Mouse (Mus musculus): ENCODE data around the gene Ttc28. TPM values are rescaled to one million over a fixed set of nuclear protein-coding genes. Genes with fewer than 3 reads are reported as not detected.

The Ttc28 gene
- polyA plus RNA-seq, 1 experiment = 16.3 TPM

GRCm38 (mm10) chr5:111025476-111025875 is 145.9 kb downstream of the Ttc28 start:
- Histone ChIP-seq H3K4me1 (ENCODE audit: control insufficient read depth, insufficient read depth, insufficient read length, low read length) (peaks cover 25% of the 10 kb centered on the region), H3K4me3 (ENCODE audit: insufficient read depth, low read depth, low read length) (no peak overlapping the region), H3K27ac (replicated peaks; ENCODE audit: low read depth, low read length) (no peak overlapping the region)

GRCm38 (mm10) chr5:111026209-111026608 is 146.6 kb downstream of the Ttc28 start:
- no peak overlapping the region for H3K27ac ChIP-seq (replicated peaks; ENCODE audit: low read depth, low read length)

DNA sequence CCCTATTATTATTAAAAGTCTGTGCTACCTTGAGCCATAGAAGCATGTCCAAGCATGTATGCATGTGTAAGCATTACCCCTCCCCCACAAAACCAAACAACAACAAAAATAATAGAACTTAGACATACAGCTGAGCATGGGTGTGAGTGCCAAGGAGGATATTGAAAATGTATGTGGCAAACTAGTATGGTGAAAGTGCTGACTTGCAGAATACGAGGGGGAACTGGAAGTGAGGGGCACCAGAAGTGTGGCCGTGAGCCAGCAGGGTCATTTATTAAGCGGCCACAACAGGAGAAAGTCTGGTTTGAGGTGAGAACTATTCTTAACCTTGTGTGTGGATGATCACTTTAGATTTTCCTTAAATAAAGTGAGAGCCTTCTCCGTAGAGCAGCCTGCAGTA is 148.7 kb downstream of the Ttc28 start:
- Histone ChIP-seq H3K27ac (replicated peaks; ENCODE audit: low read depth, low read length) (no peak overlapping the region), H3K4me3 (ENCODE audit: insufficient read depth, low read depth, low read length) (no peak overlapping the region), H3K4me1 (ENCODE audit: control insufficient read depth, insufficient read depth, insufficient read length, low read length) (peaks cover 22% of the 10 kb centered on the region)

More at GRCm38 (mm10) chr5:111026209-111026608, 146.6 kb downstream of the Ttc28 start:
- peaks cover 26% of the 10 kb centered on the region for H3K4me1 ChIP-seq (ENCODE audit: control insufficient read depth, insufficient read depth, insufficient read length, low read length)
- no peak overlapping the region for H3K4me3 ChIP-seq (ENCODE audit: insufficient read depth, low read depth, low read length)

- Histone ChIP-seq H3K27ac (replicated peaks; ENCODE audit: low read depth, low read length) (no peak overlapping the region), H3K4me1 (ENCODE audit: control insufficient read depth, insufficient read depth, insufficient read length, low read length) (peaks cover 17% of the 10 kb centered on the region), H3K4me3 (ENCODE audit: insufficient read depth, low read depth, low read length) (no peak overlapping the region)
These were observed 149.3 kb downstream of the Ttc28 start for GRCm38 (mm10) chr5:111028952-111029351.

GRCm38 (mm10) chr5:111032687-111033295 is 153.2 kb downstream of the Ttc28 start:
- Histone ChIP-seq H3K4me3 (ENCODE audit: insufficient read depth, low read depth, low read length) (no peak overlapping the region), H3K4me1 (ENCODE audit: control insufficient read depth, insufficient read depth, insufficient read length, low read length) (peaks cover 19% of the 10 kb centered on the region), H3K27ac (replicated peaks; ENCODE audit: low read depth, low read length) (no peak overlapping the region)

- no peak overlapping the region for H3K27ac ChIP-seq (replicated peaks; ENCODE audit: low read depth, low read length)
- H3K4me3 ChIP-seq (ENCODE audit: insufficient read depth, low read depth, low read length) = no peak overlapping the region
- peaks cover 19% of the 10 kb centered on the region for H3K4me1 ChIP-seq (ENCODE audit: control insufficient read depth, insufficient read depth, insufficient read length, low read length)
These were observed 153.9 kb downstream of the Ttc28 start for GRCm38 (mm10) chr5:111033489-111033888.

- Histone ChIP-seq H3K27ac (replicated peaks; ENCODE audit: low read depth, low read length) (no peak overlapping the region), H3K4me3 (ENCODE audit: insufficient read depth, low read depth, low read length) (no peak overlapping the region), H3K4me1 (ENCODE audit: control insufficient read depth, insufficient read depth, insufficient read length, low read length) (peaks cover 13% of the 10 kb centered on the region; the same call in 1 of the 2 replicates)
These were observed 157.6 kb downstream of the Ttc28 start for GRCm38 (mm10) chr5:111037123-111037748.

- no peak overlapping the region for H3K4me3 ChIP-seq (ENCODE audit: insufficient read depth, low read depth, low read length)
- H3K4me1 ChIP-seq (ENCODE audit: control insufficient read depth, insufficient read depth, insufficient read length, low read length) = peaks cover 20% of the 10 kb centered on the region
- H3K27ac ChIP-seq (replicated peaks; ENCODE audit: low read depth, low read length) = no peak overlapping the region
These were observed 160.2 kb downstream of the Ttc28 start for GRCm38 (mm10) chr5:111039771-111040170.

GRCm38 (mm10) chr5:111041952-111042351 is 162.3 kb downstream of the Ttc28 start:
- no peak overlapping the region for H3K27ac ChIP-seq (replicated peaks; ENCODE audit: low read depth, low read length)
- no peak overlapping the region for H3K4me3 ChIP-seq (ENCODE audit: insufficient read depth, low read depth, low read length)
- H3K4me1 ChIP-seq (ENCODE audit: control insufficient read depth, insufficient read depth, insufficient read length, low read length) = peaks cover 11% of the 10 kb centered on the region

DNA sequence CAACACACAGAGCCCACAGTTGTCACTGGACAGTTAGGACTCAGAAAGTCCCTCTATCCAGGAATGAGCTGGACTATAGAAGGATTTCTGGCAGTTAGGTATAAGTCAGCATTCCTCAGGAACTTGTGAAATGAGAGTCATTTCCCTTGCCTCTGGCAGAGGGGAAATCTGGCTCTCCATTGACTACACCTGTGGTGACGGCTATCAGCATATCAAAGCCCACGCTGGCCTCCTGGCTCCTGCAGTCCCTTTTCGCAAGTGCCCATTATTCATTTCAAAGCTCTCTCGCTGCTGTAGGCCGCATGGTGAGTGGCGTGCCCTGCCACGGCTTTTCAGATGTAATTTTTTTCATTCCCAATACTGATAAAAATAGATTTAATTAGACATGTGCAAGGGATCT is 164.6 kb downstream of the Ttc28 start:
- H3K27ac ChIP-seq (replicated peaks; ENCODE audit: low read depth, low read length) = no peak overlapping the region
- peaks cover 22% of the 10 kb centered on the region for H3K4me1 ChIP-seq (ENCODE audit: control insufficient read depth, insufficient read depth, insufficient read length, low read length)
- H3K4me3 ChIP-seq (ENCODE audit: insufficient read depth, low read depth, low read length) = no peak overlapping the region

- Histone ChIP-seq H3K27ac (replicated peaks; ENCODE audit: low read depth, low read length) (no peak overlapping the region), H3K4me3 (ENCODE audit: insufficient read depth, low read depth, low read length) (no peak overlapping the region), H3K4me1 (ENCODE audit: control insufficient read depth, insufficient read depth, insufficient read length, low read length) (peaks cover 26% of the 10 kb centered on the region)
These were observed 166.8 kb downstream of the Ttc28 start for GRCm38 (mm10) chr5:111046359-111046758.

DNA sequence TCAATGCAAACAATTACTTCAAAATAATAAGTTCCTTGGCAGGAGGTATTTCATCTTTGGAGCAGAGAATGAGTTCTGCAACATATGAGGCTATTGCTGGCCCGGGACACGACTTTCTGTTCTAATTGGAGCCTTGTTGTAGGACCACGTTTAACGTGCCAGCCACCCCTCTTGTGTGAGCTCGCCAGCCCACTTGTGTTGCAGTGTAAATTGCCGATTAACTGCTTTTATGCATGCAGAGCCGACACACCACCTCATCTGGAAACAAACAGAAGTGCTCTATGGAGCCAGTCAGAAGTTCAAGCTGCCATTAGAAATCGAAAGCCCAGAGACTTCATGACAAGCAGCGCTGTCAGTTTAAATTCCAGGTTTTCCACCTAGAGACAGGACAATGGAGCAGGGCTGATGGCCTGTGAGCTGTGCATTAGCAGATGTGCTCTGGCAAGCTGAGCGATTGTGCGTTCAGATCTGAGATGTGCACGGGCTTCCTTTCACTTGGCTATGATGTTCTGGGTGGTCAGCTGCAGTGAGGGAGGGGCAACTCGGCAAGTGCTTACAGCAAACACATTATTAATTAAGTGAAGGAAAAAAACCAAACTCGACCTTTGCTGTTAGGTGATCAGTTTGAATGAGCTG is 167.4 kb downstream of the Ttc28 start:
- no peak overlapping the region for H3K27ac ChIP-seq (replicated peaks; ENCODE audit: low read depth, low read length)
- H3K4me3 ChIP-seq (ENCODE audit: insufficient read depth, low read depth, low read length) = no peak overlapping the region
- peaks cover 26% of the 10 kb centered on the region for H3K4me1 ChIP-seq (ENCODE audit: control insufficient read depth, insufficient read depth, insufficient read length, low read length)

- Histone ChIP-seq H3K27ac (replicated peaks; ENCODE audit: low read depth, low read length) (no peak overlapping the region), H3K4me3 (ENCODE audit: insufficient read depth, low read depth, low read length) (no peak overlapping the region), H3K4me1 (ENCODE audit: control insufficient read depth, insufficient read depth, insufficient read length, low read length) (peaks cover 26% of the 10 kb centered on the region)
These were observed 168.4 kb downstream of the Ttc28 start for GRCm38 (mm10) chr5:111048036-111048435.

GRCm38 (mm10) chr5:111049584-111049983 is 170.0 kb downstream of the Ttc28 start:
- H3K4me1 ChIP-seq (ENCODE audit: control insufficient read depth, insufficient read depth, insufficient read length, low read length) = peaks cover 19% of the 10 kb centered on the region
- H3K4me3 ChIP-seq (ENCODE audit: insufficient read depth, low read depth, low read length) = no peak overlapping the region
- H3K27ac ChIP-seq (replicated peaks; ENCODE audit: low read depth, low read length) = no peak overlapping the region

GRCm38 (mm10) chr5:111050135-111050534 is 170.5 kb downstream of the Ttc28 start:
- Histone ChIP-seq H3K4me1 (ENCODE audit: control insufficient read depth, insufficient read depth, insufficient read length, low read length) (peaks cover 19% of the 10 kb centered on the region), H3K4me3 (ENCODE audit: insufficient read depth, low read depth, low read length) (no peak overlapping the region), H3K27ac (replicated peaks; ENCODE audit: low read depth, low read length) (no peak overlapping the region)

GRCm38 (mm10) chr5:111054380-111054779 is 174.8 kb downstream of the Ttc28 start:
- no peak overlapping the region for H3K4me3 ChIP-seq (ENCODE audit: insufficient read depth, low read depth, low read length)
- H3K27ac ChIP-seq (replicated peaks; ENCODE audit: low read depth, low read length) = no peak overlapping the region
- peaks cover 17% of the 10 kb centered on the region for H3K4me1 ChIP-seq (ENCODE audit: control insufficient read depth, insufficient read depth, insufficient read length, low read length)
